Mouse (Mus musculus) kidney, embryonic 14.5 days (tissue): ENCODE data around the gene Usp46. TPM values are rescaled to one million over a fixed set of nuclear protein-coding genes. Genes with fewer than 3 reads are reported as not detected.

Experiments used
- ATAC-seq: fragments of 200-750 bp; cut with Nextera tagmentation; 2 replicates; pipeline ENCODE4 v1.8.0; 2017; ENCODE audit warnings: moderate number of reproducible peaks, mild to moderate bottlenecking, moderate TSS enrichment, moderate library complexity; ENCODE audit not compliant: low FRiP score, low TSS enrichment
- H3K27ac ChIP-seq: fragments of 300-500 bp; sonication (generic); 2 replicates; pipeline ENCODE4 v1.5.1; 2014; ENCODE audit warnings: low read depth, mild to moderate bottlenecking, low read length, moderate library complexity, mixed read lengths
- H3K27me3 ChIP-seq: fragments of 300-500 bp; sonication (generic); 2 replicates; pipeline ENCODE4 v1.6.1; 2014; ENCODE audit warnings: mild to moderate bottlenecking, low read length; ENCODE audit not compliant: control insufficient read depth, insufficient read depth
- H3K36me3 ChIP-seq: fragments of 300-500 bp; sonication (generic); 2 replicates; pipeline ENCODE4 v1.6.1; 2014; ENCODE audit warnings: low read length, mixed read lengths; ENCODE audit not compliant: control insufficient read depth, insufficient read depth
- H3K4me1 ChIP-seq: fragments of 300-500 bp; sonication (generic); 2 replicates; pipeline ENCODE4 v1.6.1; 2014; ENCODE audit warnings: low read length, mixed read lengths; ENCODE audit not compliant: control insufficient read depth, insufficient read depth
- H3K4me2 ChIP-seq: fragments of 300-500 bp; sonication (generic); replicated peaks from 2 replicates; pipeline ENCODE4 v1.6.1; 2014; ENCODE audit warnings: low read depth, mild to moderate bottlenecking, low read length
- H3K4me3 ChIP-seq: fragments of 300-500 bp; sonication (generic); 2 replicates; pipeline ENCODE4 v1.5.1; 2014; ENCODE audit warnings: mild to moderate bottlenecking, low read length
- H3K9ac ChIP-seq: fragments of 300-500 bp; sonication (generic); 2 replicates; pipeline ENCODE4 v1.6.1; 2014; ENCODE audit warnings: low read depth, mild to moderate bottlenecking, low read length, moderate library complexity
- H3K9me3 ChIP-seq: fragments of 300-500 bp; sonication (generic); 2 replicates; pipeline ENCODE4 v1.6.1; 2016; ENCODE audit warnings: low read length; ENCODE audit not compliant: control insufficient read depth
- WGBS: fragments of 180-500 bp; shearing (Covaris S2); extraction: QIAGEN DNeasy Blood & Tissue Kit; methylation state at CpG from one replicate; pipeline ENCODE4 v1.1.7; 2014; 5-methylcytosine and 5-hydroxymethylcytosine counted together
- polyA plus RNA-seq: library from polyadenylated mRNA; unstranded; fragments of >200 nt; fragmentation: Nextera tagmentation; extraction: Ambion mirVana; gene quantifications from 2 replicates; pipeline ENCODE4 v1.2.1, GENCODE M21; 2014

Gene Usp46
- polyA plus RNA-seq, 1 experiment from 2014 or later, result 34.5 TPM

GRCm38 (mm10) chr5:73958096-73958495 is 110.1 kb downstream of the Usp46 start:
- ATAC-seq, result no peak
- H3K4me1 ChIP-seq, result no peaks in the 10 kb centered on the region
- 94% methylated on average over 5 of the region's 5 CpGs for WGBS
- no peak overlapping the region for H3K4me3 ChIP-seq
- H3K9me3 ChIP-seq, result no peaks in the 10 kb centered on the region
- no peak overlapping the region for H3K9ac ChIP-seq
- H3K36me3 ChIP-seq, result no peaks in the 10 kb centered on the region
- H3K27ac ChIP-seq, result no peak overlapping the region
- no peak overlapping the region for H3K4me2 ChIP-seq
- H3K27me3 ChIP-seq, result no peaks in the 10 kb centered on the region

GRCm38 (mm10) chr5:73955691-73956090 is 112.5 kb downstream of the Usp46 start:
- 85% methylated on average over 3 of the region's 3 CpGs for WGBS
- Histone ChIP-seq H3K36me3 (no peaks in the 10 kb centered on the region), H3K9me3 (no peaks in the 10 kb centered on the region), H3K4me2 (no peak overlapping the region), H3K4me1 (no peaks in the 10 kb centered on the region), H3K27ac (no peak overlapping the region), H3K4me3 (no peak overlapping the region), H3K9ac (no peak overlapping the region), H3K27me3 (no peaks in the 10 kb centered on the region)
- ATAC-seq, result no peak

- Histone ChIP-seq H3K27me3 (no peaks in the 10 kb centered on the region), H3K4me3 (no peak overlapping the region), H3K4me2 (no peak overlapping the region), H3K9me3 (no peaks in the 10 kb centered on the region), H3K27ac (no peak overlapping the region), H3K36me3 (no peaks in the 10 kb centered on the region), H3K9ac (no peak overlapping the region), H3K4me1 (no peaks in the 10 kb centered on the region)
- ATAC-seq, result no peak
- WGBS, result 92% methylated on average over 4 of the region's 4 CpGs
Measured at GRCm38 (mm10) chr5:73955005-73955404, 113.2 kb downstream of the Usp46 start.

- no peak overlapping the region for H3K9ac ChIP-seq
- no peaks in the 10 kb centered on the region for H3K27me3 ChIP-seq
- H3K4me2 ChIP-seq, result no peak overlapping the region
- WGBS, result 89% methylated on average over 3 of the region's 3 CpGs
- no peaks in the 10 kb centered on the region for H3K4me1 ChIP-seq
- H3K4me3 ChIP-seq, result no peak overlapping the region
- no peak for ATAC-seq
- H3K36me3 ChIP-seq, result no peaks in the 10 kb centered on the region
- H3K27ac ChIP-seq, result no peak overlapping the region
- no peaks in the 10 kb centered on the region for H3K9me3 ChIP-seq
Measured at GRCm38 (mm10) chr5:73953066-73953614, 115.1 kb downstream of the Usp46 start.

- Histone ChIP-seq H3K36me3 (no peaks in the 10 kb centered on the region), H3K9me3 (no peaks in the 10 kb centered on the region), H3K4me1 (no peaks in the 10 kb centered on the region), H3K4me2 (no peak overlapping the region), H3K4me3 (no peak overlapping the region), H3K27me3 (no peaks in the 10 kb centered on the region), H3K27ac (no peak overlapping the region), H3K9ac (no peak overlapping the region)
- WGBS, result 82% methylated on average over 1 of the region's 1 CpGs
- no peak for ATAC-seq
Measured at GRCm38 (mm10) chr5:73951649-73952000, 116.6 kb downstream of the Usp46 start.

- Histone ChIP-seq H3K9me3 (no peaks in the 10 kb centered on the region), H3K36me3 (no peaks in the 10 kb centered on the region), H3K4me1 (no peaks in the 10 kb centered on the region), H3K4me3 (no peak overlapping the region), H3K27me3 (no peaks in the 10 kb centered on the region), H3K9ac (no peak overlapping the region), H3K27ac (no peak overlapping the region), H3K4me2 (no peak overlapping the region)
- WGBS, result 34% methylated on average over 16 of the region's 16 CpGs
- ATAC-seq, result peak; percentile 57; the same call in 1 of the 2 replicates
Measured at GRCm38 (mm10) chr5:73950809-73951648, 117.2 kb downstream of the Usp46 start.

Other genes with a start within 250 kb of the Usp46 start
- gene Rasl11b, start 126.9 kb upstream of the Usp46 start, polyA plus RNA-seq, result 36.4 and 44.7 TPM in 2 replicates